ENCODE assay signal across 11 mouse cellular contexts in genomic region chr16:90423898-90424297, GRCm38 (mm10). TPM values are rescaled to one million over a fixed set of nuclear protein-coding genes. Genes with fewer than 3 reads are reported as not detected.
DNase-seq lines count a peak whose midpoint lies in the region; ATAC-seq lines count a peak whose summit lies in the region.
"Had no signal": no experiment of that assay in that cellular context is flagged by ENCODE, and none has a peak within 500 bp of the region (broad histone marks: within the 10 kb centered on the region; RNA-seq: fewer than 3 reads in every experiment).

No protein-coding gene starts in this region.

- peak overlapping the region; percentile 48 for H3K27ac ChIP-seq in heart, embryonic 11.5 days (ENCODE audit: low read depth, low read length)
- peak overlapping the region; percentile 52; the same call in 1 of the 2 replicates for H3K27ac ChIP-seq in midbrain, embryonic 10.5 days (replicated peaks)
- H3K27ac ChIP-seq in midbrain, embryonic 16.5 days (ENCODE audit: low read length), result no peak overlapping the region
- H3K27ac ChIP-seq in hindbrain, embryonic 11.5 days (ENCODE audit: low read depth, low read length), result no peak overlapping the region

- no peaks in the 10 kb centered on the region for H3K9me3 ChIP-seq in heart, embryonic 11.5 days (replicated peaks; ENCODE audit: control insufficient read depth, low read length)
- 0 out of 2 replicates have a peak, but pooled peaks cover 3% of the 10 kb centered on the region for H3K9me3 ChIP-seq in midbrain, embryonic 10.5 days (replicated peaks)
- no peaks in the 10 kb centered on the region for H3K9me3 ChIP-seq in midbrain, embryonic 16.5 days (replicated peaks; ENCODE audit: control insufficient read depth, low read length, poor library complexity, severe bottlenecking)
- H3K9me3 ChIP-seq in hindbrain, embryonic 11.5 days (ENCODE audit: control insufficient read depth, low read length), result no peaks in the 10 kb centered on the region

- H3K36me3 ChIP-seq in heart, embryonic 11.5 days (ENCODE audit: control insufficient read depth, insufficient read depth, low read length), result no peaks in the 10 kb centered on the region
- H3K36me3 ChIP-seq in midbrain, embryonic 10.5 days, result peaks cover 27% of the 10 kb centered on the region
- 0 out of 2 replicates have a peak, but pooled peaks cover 2% of the 10 kb centered on the region for H3K36me3 ChIP-seq in midbrain, embryonic 16.5 days (ENCODE audit: control insufficient read depth, insufficient read depth, low read length)
- H3K36me3 ChIP-seq in hindbrain, embryonic 11.5 days (ENCODE audit: control insufficient read depth, insufficient read depth, low read length), result no peaks in the 10 kb centered on the region

- intact Hi-C loops in heart, postnatal 36 days (cut with DNase I), result no loop called here

- peak overlapping the region; percentile 2; the same call in 1 of the 2 replicates for H3K4me2 ChIP-seq in heart, embryonic 11.5 days
- no peak overlapping the region for H3K4me2 ChIP-seq in midbrain, embryonic 16.5 days (ENCODE audit: low read length)
- no peak overlapping the region for H3K4me2 ChIP-seq in hindbrain, embryonic 11.5 days (replicated peaks; ENCODE audit: low read depth, low read length)

- peak; percentile 64 for ATAC-seq in heart, embryonic 11.5 days (replicated peaks; ENCODE audit: insufficient number of reproducible peaks, low FRiP score, low TSS enrichment)
- ATAC-seq in midbrain, embryonic 16.5 days, result no peak
- peak; percentile 63 for ATAC-seq in hindbrain, embryonic 11.5 days (ENCODE audit: low FRiP score)
- no peak for ATAC-seq in erythroblast, adult 5-6 weeks (replicated peaks; ENCODE audit: low FRiP score, poor library complexity, severe bottlenecking)
- no peak for ATAC-seq in monocyte, adult 5-6 weeks (replicated peaks; ENCODE audit: insufficient number of reproducible peaks, low FRiP score, low TSS enrichment, poor library complexity, severe bottlenecking)

- DNase-seq in heart, postnatal 36 days, result no peak
- no peak for DNase-seq in midbrain, embryonic 10.5 days (ENCODE audit: low spot score)
- peak; percentile 30 for DNase-seq in hindbrain, embryonic 11.5 days (ENCODE audit: low spot score)
- DNase-seq in retina, postnatal 1 day, result peak; percentile 82
- DNase-seq: cerebellum, adult 8-10 months; gastrocnemius, postnatal 10 days had no signal

- no peaks in the 10 kb centered on the region for H3K27me3 ChIP-seq in heart, embryonic 11.5 days (ENCODE audit: control insufficient read depth, insufficient read depth, low read length)
- no peaks in the 10 kb centered on the region for H3K27me3 ChIP-seq in midbrain, embryonic 10.5 days (ENCODE audit: low read depth, poor library complexity, severe bottlenecking)
- no peaks in the 10 kb centered on the region for H3K27me3 ChIP-seq in midbrain, embryonic 16.5 days (ENCODE audit: control insufficient read depth, insufficient read depth, low read depth, low read length)
- H3K27me3 ChIP-seq in hindbrain, embryonic 11.5 days (ENCODE audit: control insufficient read depth, insufficient read depth, low read length), result no peaks in the 10 kb centered on the region

- peaks cover 64% of the 10 kb centered on the region for H3K4me1 ChIP-seq in heart, embryonic 11.5 days (ENCODE audit: control insufficient read depth, insufficient read depth, low read length)
- H3K4me1 ChIP-seq in midbrain, embryonic 10.5 days, result peaks cover 50% of the 10 kb centered on the region
- peaks cover 31% of the 10 kb centered on the region for H3K4me1 ChIP-seq in midbrain, embryonic 16.5 days (ENCODE audit: control insufficient read depth, insufficient read depth, low read length)
- peaks cover 16% of the 10 kb centered on the region for H3K4me1 ChIP-seq in hindbrain, embryonic 11.5 days (replicated peaks; ENCODE audit: control insufficient read depth, insufficient read depth, low read length)

- H3K9ac ChIP-seq in heart, embryonic 11.5 days (ENCODE audit: low read depth, low read length), result no peak overlapping the region
- H3K9ac ChIP-seq in midbrain, embryonic 16.5 days (ENCODE audit: low read depth, low read length), result no peak overlapping the region
- no peak overlapping the region for H3K9ac ChIP-seq in hindbrain, embryonic 11.5 days (ENCODE audit: low read depth, low read length)

- H3K4me3 ChIP-seq in heart, embryonic 11.5 days (ENCODE audit: low read depth, low read length), result no peak overlapping the region
- no peak overlapping the region for H3K4me3 ChIP-seq in midbrain, embryonic 10.5 days
- H3K4me3 ChIP-seq in midbrain, embryonic 16.5 days (ENCODE audit: low read depth, low read length), result no peak overlapping the region
- H3K4me3 ChIP-seq in hindbrain, embryonic 11.5 days (ENCODE audit: low read depth, low read length), result no peak overlapping the region
- H3K4me3 ChIP-seq: myocyte had no signal

- 10% methylated on average over 3 of the region's 3 CpGs for whole genome bisulfite sequencing in heart, embryonic 11.5 days (ENCODE audit: insufficient replicate concordance)
- 64% methylated on average over 3 of the region's 3 CpGs for WGBS in midbrain, embryonic 10.5 days
- 50% methylated on average over 3 of the region's 3 CpGs for WGBS in midbrain, embryonic 16.5 days
- WGBS in hindbrain, embryonic 11.5 days, result 46% methylated on average over 3 of the region's 3 CpGs

RNA-seq across cellular contexts. Expression of gene Hunk, which starts 38.1 kb away (rescaled TPM):
- 14.9 and 16.4 TPM in 2 replicates for polyA plus RNA-seq in heart, embryonic 11.5 days (2014; fragmentation: Nextera tagmentation; extraction: Ambion mirVana)
- under 1 TPM; 0.57 to 0.67 TPM for total RNA-seq in heart, postnatal 36 days (2021)
- 11.8 and 11.9 TPM in 2 replicates for polyA plus RNA-seq in midbrain, embryonic 10.5 days (2016; fragmentation: Nextera tagmentation; extraction: Ambion mirVana)
- polyA plus RNA-seq in midbrain, embryonic 16.5 days (2015; fragmentation: Nextera tagmentation; extraction: Ambion mirVana), result 6.2 and 7.1 TPM in 2 replicates
- polyA plus RNA-seq in hindbrain, embryonic 11.5 days (2014; fragmentation: Nextera tagmentation; extraction: Ambion mirVana), result 11.0 and 13.1 TPM in 2 replicates
- not detected in 2 replicates for total RNA-seq in erythroblast, adult 5-6 weeks (2015; ENCODE audit: low replicate concordance)
- 0.60 TPM in 1 of 2 replicates, not detected in the other for total RNA-seq in erythroblast, adult 5-6 weeks (2017; ENCODE audit: low replicate concordance)
- not detected in 3 replicates for total RNA-seq in monocyte, adult 5-6 weeks (2017)

Comparison
In these comparisons a context has a peak if more than half of its experiments do, and no peak if none do; other contexts are left out.
1. H3K27ac ChIP-seq: peak in heart, embryonic 11.5 days (single experiment) and midbrain, embryonic 10.5 days (single experiment); none in midbrain, embryonic 16.5 days (single experiment) and hindbrain, embryonic 11.5 days (single experiment).
2. ATAC-seq: peak in heart, embryonic 11.5 days (single experiment) and hindbrain, embryonic 11.5 days (single experiment); none in midbrain, embryonic 16.5 days (single experiment), erythroblast, adult 5-6 weeks (single experiment) and monocyte, adult 5-6 weeks (single experiment).
3. DNase-seq: peak in hindbrain, embryonic 11.5 days (single experiment) and retina, postnatal 1 day (single experiment); none in heart, postnatal 36 days (0 of 2) and midbrain, embryonic 10.5 days (single experiment).